Mouse (Mus musculus): ENCODE measurements around the gene Tent2. TPM values are rescaled to one million over a fixed set of nuclear protein-coding genes. Genes with fewer than 3 reads are reported as not detected.

The Tent2 gene
- 74.4 and 78.4 TPM in 2 replicates for polyA plus RNA-seq (2014; fragmentation: Nextera tagmentation; extraction: Ambion mirVana)

DNA sequence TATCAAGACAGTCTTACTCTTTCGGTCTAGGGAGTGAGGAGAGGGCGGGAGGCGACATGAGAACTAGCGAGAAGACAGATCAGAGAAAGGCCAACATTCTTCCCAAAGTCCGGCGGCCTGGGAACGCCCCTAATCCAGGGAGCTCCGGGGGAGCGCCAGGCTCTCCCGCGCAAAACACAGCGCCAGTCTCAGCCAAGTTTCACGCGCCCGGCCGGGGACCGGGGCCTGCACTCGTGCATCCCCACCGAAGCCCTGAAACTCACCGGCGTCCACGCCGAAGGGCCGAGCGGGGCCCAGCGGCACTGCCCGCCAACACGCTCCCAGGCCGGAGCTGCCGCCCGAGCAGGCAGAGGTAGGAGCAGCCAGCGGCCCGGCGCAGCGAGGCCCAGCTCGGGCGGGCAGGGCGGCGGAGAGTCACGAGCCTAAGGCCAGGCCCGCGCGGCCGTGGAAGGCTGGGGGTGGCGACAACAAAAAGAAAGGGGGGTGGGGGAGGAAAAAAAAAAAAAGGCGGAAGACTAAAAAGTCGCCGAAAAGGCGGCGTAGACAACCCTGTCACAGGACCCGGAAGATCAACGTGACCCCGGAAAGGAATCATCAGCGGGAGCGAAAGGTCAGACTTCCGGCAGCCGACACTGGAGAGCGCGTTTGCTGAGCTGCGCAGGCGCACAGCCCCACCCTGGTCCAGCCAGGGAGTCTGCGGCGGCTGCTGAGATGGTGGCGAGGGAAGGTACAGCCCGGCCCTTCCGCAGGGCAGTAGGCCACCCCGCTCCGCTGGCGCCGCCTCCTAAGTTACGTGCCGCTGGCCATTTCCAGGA, at the start of gene Tent2:
Gene Tent2, minus strand, starts transcription at position 555 of the 815 bp plus-strand sequence.
- under 1% methylated on average over 71 of the region's 72 CpGs for WGBS

GRCm38 (mm10) chr13:93241180-93241579, 49.0 kb upstream of the Tent2 start:
- no peak overlapping the region for H3K4me3 ChIP-seq (ENCODE audit: low read depth, low read length)
- WGBS = 83% methylated on average over 3 of the region's 3 CpGs

More for the DNA sequence above, at the start of gene Tent2:
- Histone ChIP-seq H3K36me3 (ENCODE audit: control insufficient read depth, insufficient read depth, low read length) (no peaks in the 10 kb centered on the region), H3K4me3 (ENCODE audit: low read depth, low read length) (peak within 1 kb of the TSS; percentile 82), H3K27me3 (ENCODE audit: control insufficient read depth, insufficient read depth, low read length) (no peaks in the 10 kb centered on the region), H3K9me3 (ENCODE audit: control insufficient read depth, low read depth, low read length) (no peaks in the 10 kb centered on the region), H3K4me2 (replicated peaks; ENCODE audit: low read depth, low read length) (peak within 1 kb of the TSS; percentile 60), H3K27ac (ENCODE audit: low read length) (peak within 1 kb of the TSS; percentile 97), H3K9ac (replicated peaks; ENCODE audit: low read depth, low read length) (peak within 1 kb of the TSS; percentile 92), H3K4me1 (ENCODE audit: control insufficient read depth, insufficient read depth, low read length) (peaks cover 12% of the 10 kb centered on the region)
- peak; percentile 99 for ATAC-seq (ENCODE audit: insufficient number of reproducible peaks, insufficient read depth, low FRiP score, low read depth)

GRCm38 (mm10) chr13:93239561-93239960, 47.4 kb upstream of the Tent2 start:
- 38% methylated on average over 5 of the region's 7 CpGs for WGBS
- Histone ChIP-seq H3K36me3 (ENCODE audit: control insufficient read depth, insufficient read depth, low read length) (no peaks in the 10 kb centered on the region), H3K9ac (replicated peaks; ENCODE audit: low read depth, low read length) (no peak overlapping the region), H3K27me3 (ENCODE audit: control insufficient read depth, insufficient read depth, low read length) (no peaks in the 10 kb centered on the region), H3K27ac (ENCODE audit: low read length) (no peak overlapping the region), H3K9me3 (ENCODE audit: control insufficient read depth, low read depth, low read length) (no peaks in the 10 kb centered on the region), H3K4me1 (ENCODE audit: control insufficient read depth, insufficient read depth, low read length) (no peaks in the 10 kb centered on the region), H3K4me3 (ENCODE audit: low read depth, low read length) (no peak overlapping the region), H3K4me2 (replicated peaks; ENCODE audit: low read depth, low read length) (no peak overlapping the region)
- no peak for ATAC-seq (ENCODE audit: insufficient number of reproducible peaks, insufficient read depth, low FRiP score, low read depth)

More at GRCm38 (mm10) chr13:93241180-93241579, 49.0 kb upstream of the Tent2 start:
- Histone ChIP-seq H3K9ac (replicated peaks; ENCODE audit: low read depth, low read length) (no peak overlapping the region), H3K9me3 (ENCODE audit: control insufficient read depth, low read depth, low read length) (no peaks in the 10 kb centered on the region), H3K27ac (ENCODE audit: low read length) (no peak overlapping the region), H3K27me3 (ENCODE audit: control insufficient read depth, insufficient read depth, low read length) (no peaks in the 10 kb centered on the region), H3K4me1 (ENCODE audit: control insufficient read depth, insufficient read depth, low read length) (no peaks in the 10 kb centered on the region), H3K4me2 (replicated peaks; ENCODE audit: low read depth, low read length) (no peak overlapping the region), H3K36me3 (ENCODE audit: control insufficient read depth, insufficient read depth, low read length) (no peaks in the 10 kb centered on the region)
- no peak for ATAC-seq (ENCODE audit: insufficient number of reproducible peaks, insufficient read depth, low FRiP score, low read depth)

DNA sequence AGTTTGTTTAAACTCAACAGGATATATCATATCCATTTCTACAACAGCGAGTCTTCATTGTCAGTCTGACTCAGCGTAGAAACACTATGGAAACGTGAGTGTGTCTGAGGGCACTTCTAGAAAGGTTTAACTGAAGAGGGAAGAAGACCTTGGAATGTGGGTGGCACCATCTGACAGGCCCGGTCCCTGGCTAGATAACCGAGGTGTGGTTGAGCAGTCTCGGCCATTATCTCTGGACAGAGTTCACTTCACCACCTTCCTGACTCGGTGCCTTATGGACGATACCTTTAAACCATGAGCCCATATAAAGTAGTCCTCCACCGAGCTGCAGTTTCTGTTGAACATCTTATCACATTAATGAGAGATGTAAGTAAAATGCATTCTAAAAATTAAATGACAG, 46.9 kb upstream of the Tent2 start:
- no peak overlapping the region for H3K4me3 ChIP-seq (ENCODE audit: low read depth, low read length)
- no peak overlapping the region for H3K9ac ChIP-seq (replicated peaks; ENCODE audit: low read depth, low read length)
- WGBS = 57% methylated on average over 9 of the region's 9 CpGs
- no peak overlapping the region for H3K27ac ChIP-seq (ENCODE audit: low read length)
- H3K27me3 ChIP-seq (ENCODE audit: control insufficient read depth, insufficient read depth, low read length) = no peaks in the 10 kb centered on the region
- no peak overlapping the region for H3K4me2 ChIP-seq (replicated peaks; ENCODE audit: low read depth, low read length)
- no peaks in the 10 kb centered on the region for H3K4me1 ChIP-seq (ENCODE audit: control insufficient read depth, insufficient read depth, low read length)
- no peaks in the 10 kb centered on the region for H3K36me3 ChIP-seq (ENCODE audit: control insufficient read depth, insufficient read depth, low read length)
- H3K9me3 ChIP-seq (ENCODE audit: control insufficient read depth, low read depth, low read length) = no peaks in the 10 kb centered on the region
- peak; percentile 42; the same call in 1 of the 2 replicates for ATAC-seq (ENCODE audit: insufficient number of reproducible peaks, insufficient read depth, low FRiP score, low read depth)

DNA sequence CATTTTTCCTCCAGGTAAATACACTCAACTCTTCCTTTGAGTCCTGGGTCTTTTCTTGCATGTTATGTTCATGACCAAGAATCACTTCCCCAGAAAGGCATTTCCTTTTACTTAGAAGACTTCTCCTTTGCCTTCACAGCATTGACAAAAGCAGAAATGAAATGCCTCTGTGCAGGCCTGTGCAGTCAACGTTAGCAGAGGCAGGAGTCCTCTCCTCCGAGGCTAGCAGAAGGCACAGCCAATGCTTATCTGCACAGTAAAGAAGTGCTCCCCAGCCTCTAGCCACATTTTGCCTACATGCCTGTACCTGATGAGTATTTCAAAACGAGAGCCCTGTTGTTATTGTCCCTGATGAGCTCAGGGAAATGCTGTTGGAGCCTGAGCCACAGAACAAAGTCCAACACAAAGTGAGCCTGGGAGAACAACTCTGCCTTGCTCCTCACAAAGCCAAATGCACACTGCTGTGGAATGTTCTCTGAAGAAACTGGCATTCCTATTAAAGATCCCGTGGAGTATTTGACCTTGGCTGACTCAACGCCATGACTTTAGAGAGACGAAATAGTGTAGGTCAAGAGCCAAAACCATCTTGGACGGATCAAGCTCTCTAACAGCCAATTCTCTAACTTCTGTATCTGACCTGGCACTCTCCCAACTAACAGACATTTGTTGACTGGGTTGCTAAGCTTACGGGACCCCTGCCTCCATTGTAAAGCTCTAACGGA, 45.7 kb upstream of the Tent2 start:
- Histone ChIP-seq H3K27me3 (ENCODE audit: control insufficient read depth, insufficient read depth, low read length) (no peaks in the 10 kb centered on the region), H3K4me3 (ENCODE audit: low read depth, low read length) (no peak overlapping the region), H3K9me3 (ENCODE audit: control insufficient read depth, low read depth, low read length) (no peaks in the 10 kb centered on the region), H3K9ac (replicated peaks; ENCODE audit: low read depth, low read length) (no peak overlapping the region), H3K4me2 (replicated peaks; ENCODE audit: low read depth, low read length) (no peak overlapping the region), H3K27ac (ENCODE audit: low read length) (peak overlapping the region; percentile 39; the same call in 1 of the 2 replicates), H3K36me3 (ENCODE audit: control insufficient read depth, insufficient read depth, low read length) (no peaks in the 10 kb centered on the region), H3K4me1 (ENCODE audit: control insufficient read depth, insufficient read depth, low read length) (no peaks in the 10 kb centered on the region)
- no peak for ATAC-seq (ENCODE audit: insufficient number of reproducible peaks, insufficient read depth, low FRiP score, low read depth)
- WGBS = 59% methylated on average over 9 of the region's 9 CpGs

DNA sequence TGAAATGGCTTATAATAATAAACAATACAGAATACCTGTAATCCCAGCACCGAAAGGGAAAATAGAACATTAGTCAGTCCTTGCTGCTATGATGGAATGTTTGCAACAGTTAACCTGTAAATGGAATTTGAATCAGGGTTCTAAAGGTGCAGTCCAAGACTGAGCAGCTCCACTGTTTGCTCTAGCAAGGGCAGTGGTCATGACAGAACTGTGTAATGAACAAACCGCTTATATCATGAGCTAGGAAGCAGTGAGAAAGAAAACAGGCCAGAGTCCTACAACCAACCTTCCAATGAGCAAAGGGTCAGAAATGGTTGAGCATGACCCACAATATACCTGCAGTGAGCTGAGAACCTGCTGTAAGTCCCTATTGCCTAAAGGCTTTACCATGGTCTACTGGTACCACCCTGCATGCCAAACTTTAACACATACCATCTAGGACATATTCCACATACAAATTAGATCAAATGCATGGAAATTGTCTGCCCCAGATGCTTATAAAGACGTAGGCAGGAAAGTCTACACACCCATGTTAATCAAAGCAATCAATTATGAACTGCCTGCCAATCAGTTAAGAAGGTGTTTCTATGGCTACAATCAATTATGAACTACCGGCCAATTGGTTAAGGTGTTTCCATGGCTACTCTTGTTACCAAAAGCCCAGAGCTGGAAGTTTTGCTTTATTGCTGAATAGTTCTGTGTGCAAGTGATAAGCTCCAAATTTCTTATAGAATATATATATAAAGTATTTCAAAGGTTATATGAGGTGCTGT, 42.3 kb upstream of the Tent2 start:
- H3K36me3 ChIP-seq (ENCODE audit: control insufficient read depth, insufficient read depth, low read length) = no peaks in the 10 kb centered on the region
- no peaks in the 10 kb centered on the region for H3K4me1 ChIP-seq (ENCODE audit: control insufficient read depth, insufficient read depth, low read length)
- H3K9me3 ChIP-seq (ENCODE audit: control insufficient read depth, low read depth, low read length) = no peaks in the 10 kb centered on the region
- H3K9ac ChIP-seq (replicated peaks; ENCODE audit: low read depth, low read length) = no peak overlapping the region
- 84% methylated on average over 4 of the region's 4 CpGs for WGBS
- no peaks in the 10 kb centered on the region for H3K27me3 ChIP-seq (ENCODE audit: control insufficient read depth, insufficient read depth, low read length)
- ATAC-seq (ENCODE audit: insufficient number of reproducible peaks, insufficient read depth, low FRiP score, low read depth) = no peak
- no peak overlapping the region for H3K4me3 ChIP-seq (ENCODE audit: low read depth, low read length)
- no peak overlapping the region for H3K27ac ChIP-seq (ENCODE audit: low read length)
- no peak overlapping the region for H3K4me2 ChIP-seq (replicated peaks; ENCODE audit: low read depth, low read length)

GRCm38 (mm10) chr13:93232335-93232734, 40.1 kb upstream of the Tent2 start:
- no peaks in the 10 kb centered on the region for H3K9me3 ChIP-seq (ENCODE audit: control insufficient read depth, low read depth, low read length)

DNA sequence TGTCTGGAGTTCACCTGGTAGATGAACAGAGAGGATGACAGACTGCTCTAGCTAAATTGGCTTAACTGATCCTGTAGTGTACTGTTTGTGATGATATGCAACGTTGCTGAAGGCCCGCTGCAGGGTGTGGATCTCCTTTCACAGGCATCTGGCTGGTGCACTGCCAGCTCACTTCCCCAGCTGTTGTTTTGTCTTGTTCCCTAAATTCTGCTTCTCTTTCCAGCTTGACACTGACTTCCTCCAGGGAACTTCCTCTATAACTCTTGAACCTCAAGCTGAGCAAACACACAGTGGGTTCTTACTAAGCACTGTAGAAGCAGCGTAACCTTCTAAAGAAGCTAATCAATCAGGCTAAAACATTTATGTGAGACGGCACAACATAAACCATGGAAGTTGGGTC, 38.8 kb upstream of the Tent2 start:
- no peak overlapping the region for H3K4me2 ChIP-seq (replicated peaks; ENCODE audit: low read depth, low read length)
- H3K27ac ChIP-seq (ENCODE audit: low read length) = no peak overlapping the region
- H3K9ac ChIP-seq (replicated peaks; ENCODE audit: low read depth, low read length) = no peak overlapping the region
- no peaks in the 10 kb centered on the region for H3K27me3 ChIP-seq (ENCODE audit: control insufficient read depth, insufficient read depth, low read length)
- no peaks in the 10 kb centered on the region for H3K4me1 ChIP-seq (ENCODE audit: control insufficient read depth, insufficient read depth, low read length)
- no peak overlapping the region for H3K4me3 ChIP-seq (ENCODE audit: low read depth, low read length)
- no peaks in the 10 kb centered on the region for H3K36me3 ChIP-seq (ENCODE audit: control insufficient read depth, insufficient read depth, low read length)
- no peaks in the 10 kb centered on the region for H3K9me3 ChIP-seq (ENCODE audit: control insufficient read depth, low read depth, low read length)
- ATAC-seq (ENCODE audit: insufficient number of reproducible peaks, insufficient read depth, low FRiP score, low read depth) = no peak
- WGBS = 54% methylated on average over 4 of the region's 4 CpGs

More at GRCm38 (mm10) chr13:93232335-93232734, 40.1 kb upstream of the Tent2 start:
- Histone ChIP-seq H3K27ac (ENCODE audit: low read length) (no peak overlapping the region), H3K4me3 (ENCODE audit: low read depth, low read length) (no peak overlapping the region), H3K36me3 (ENCODE audit: control insufficient read depth, insufficient read depth, low read length) (no peaks in the 10 kb centered on the region), H3K4me2 (replicated peaks; ENCODE audit: low read depth, low read length) (no peak overlapping the region), H3K27me3 (ENCODE audit: control insufficient read depth, insufficient read depth, low read length) (no peaks in the 10 kb centered on the region), H3K4me1 (ENCODE audit: control insufficient read depth, insufficient read depth, low read length) (no peaks in the 10 kb centered on the region), H3K9ac (replicated peaks; ENCODE audit: low read depth, low read length) (no peak overlapping the region)
- 69% methylated on average over 7 of the region's 7 CpGs for WGBS
- ATAC-seq (ENCODE audit: insufficient number of reproducible peaks, insufficient read depth, low FRiP score, low read depth) = no peak

All from stomach, embryonic 14.5 days (tissue).